Mouse (Mus musculus) megakaryocyte, embryonic 14.5 days (primary cell): ENCODE results near the gene Hacd4. TPM values are rescaled to one million over a fixed set of nuclear protein-coding genes. Genes with fewer than 3 reads are reported as not detected.
A peak's percentile ranks its signal among the peaks of the same experiment; 100 is the strongest.

Experiments used
- H3K27me3 ChIP-seq: replicated peaks from 2 replicates; pipeline ENCODE3; 2012; ENCODE audit warnings: inconsistent platforms
- H3K36me3 ChIP-seq: replicated peaks from 2 replicates; pipeline ENCODE3; 2012; ENCODE audit warnings: low read length, inconsistent platforms, mixed read lengths
- H3K4me1 ChIP-seq: 2 replicates; pipeline ENCODE4 v1.6.1; 2012; ENCODE audit warnings: inconsistent platforms
- H3K4me3 ChIP-seq: replicated peaks from 2 replicates; pipeline ENCODE3; 2012; ENCODE audit warnings: moderate library complexity, mild to moderate bottlenecking, inconsistent platforms
- H3K9me3 ChIP-seq: 2 replicates; pipeline ENCODE4 v1.6.1; 2012; ENCODE audit warnings: inconsistent platforms
- FLI1 ChIP-seq: IDR thresholded peaks from 2 replicates; pipeline ENCODE4 v1.6.1; 2012; ENCODE audit warnings: low read length, inconsistent platforms, mixed read lengths
- GATA1 ChIP-seq: IDR thresholded peaks from 3 replicates; pipeline ENCODE4 v1.6.1; 2012; ENCODE audit warnings: mixed read lengths, low read length, inconsistent platforms, borderline replicate concordance
- polyA plus RNA-seq: library from polyadenylated mRNA; stranded (reverse); fragments of >175 nt; gene quantifications from 2 replicates; pipeline ENCODE4 v1.2.3, GENCODE M21; 2012; ENCODE audit warnings: low replicate concordance; ENCODE audit not compliant: insufficient read depth

Gene Hacd4
- polyA plus RNA-seq, 1 experiment: 5.1 TPM

DNA sequence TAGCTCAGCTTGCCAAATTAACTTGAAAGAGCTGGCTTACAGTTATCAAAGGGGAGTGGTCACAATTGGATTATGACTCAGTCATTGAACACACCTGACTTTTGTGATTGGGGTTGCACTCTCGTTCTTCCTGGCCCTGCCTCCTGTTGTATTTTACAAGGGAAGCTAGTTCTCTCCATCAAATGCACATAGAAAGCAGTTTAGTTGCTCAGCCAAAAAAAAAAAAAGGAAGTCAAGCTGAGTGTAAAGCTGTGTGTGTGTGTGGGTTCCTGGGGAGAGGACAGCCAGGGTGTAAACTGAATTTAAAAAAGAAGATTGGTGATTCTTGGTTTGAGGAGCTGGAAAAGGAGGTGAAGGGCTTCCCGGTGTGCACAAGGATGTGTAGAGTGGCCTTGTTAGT, 811 bp downstream of the Hacd4 start:
- Histone ChIP-seq H3K4me1 (peaks cover 81% of the 10 kb centered on the region), H3K4me3 (peak overlapping the region; percentile 93), H3K27me3 (no peaks in the 10 kb centered on the region), H3K9me3 (no peaks in the 10 kb centered on the region), H3K36me3 (peaks cover 49% of the 10 kb centered on the region)
- no peak for TF ChIP-seq FLI1
- TF ChIP-seq GATA1: no peak

DNA sequence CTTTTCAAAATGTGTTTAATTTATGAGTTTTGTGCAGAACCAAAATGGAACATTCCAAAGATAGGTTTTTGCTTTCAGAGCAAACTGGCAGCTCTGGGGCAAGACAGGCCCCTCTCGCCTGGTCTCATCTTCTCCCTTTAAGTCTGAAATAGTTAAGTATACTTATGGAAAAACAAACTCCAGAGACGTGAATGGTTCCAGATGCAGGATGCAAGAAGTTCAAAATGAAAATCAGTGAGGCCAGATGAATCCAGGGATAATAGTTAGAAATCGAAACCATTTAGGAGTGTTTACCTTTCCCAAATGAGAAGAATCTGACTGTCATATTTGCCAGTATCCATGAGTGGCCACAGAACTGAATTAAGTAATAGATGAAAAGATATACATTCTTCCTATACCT, 1.6 kb downstream of the Hacd4 start:
- peaks cover 74% of the 10 kb centered on the region for H3K4me1 ChIP-seq
- no peaks in the 10 kb centered on the region for H3K27me3 ChIP-seq
- peaks cover 56% of the 10 kb centered on the region for H3K36me3 ChIP-seq
- H3K4me3 ChIP-seq: peak overlapping the region; percentile 93
- H3K9me3 ChIP-seq: no peaks in the 10 kb centered on the region
- TF ChIP-seq GATA1 (no peak), FLI1 (no peak)

GRCm38 (mm10) chr4:88436593-88437165, 2.0 kb downstream of the Hacd4 start:
- Histone ChIP-seq H3K4me3 (peak overlapping the region; percentile 68), H3K36me3 (peaks cover 61% of the 10 kb centered on the region), H3K4me1 (peaks cover 69% of the 10 kb centered on the region), H3K9me3 (no peaks in the 10 kb centered on the region), H3K27me3 (no peaks in the 10 kb centered on the region)
- no peak for TF ChIP-seq FLI1
- TF ChIP-seq GATA1: no peak

DNA sequence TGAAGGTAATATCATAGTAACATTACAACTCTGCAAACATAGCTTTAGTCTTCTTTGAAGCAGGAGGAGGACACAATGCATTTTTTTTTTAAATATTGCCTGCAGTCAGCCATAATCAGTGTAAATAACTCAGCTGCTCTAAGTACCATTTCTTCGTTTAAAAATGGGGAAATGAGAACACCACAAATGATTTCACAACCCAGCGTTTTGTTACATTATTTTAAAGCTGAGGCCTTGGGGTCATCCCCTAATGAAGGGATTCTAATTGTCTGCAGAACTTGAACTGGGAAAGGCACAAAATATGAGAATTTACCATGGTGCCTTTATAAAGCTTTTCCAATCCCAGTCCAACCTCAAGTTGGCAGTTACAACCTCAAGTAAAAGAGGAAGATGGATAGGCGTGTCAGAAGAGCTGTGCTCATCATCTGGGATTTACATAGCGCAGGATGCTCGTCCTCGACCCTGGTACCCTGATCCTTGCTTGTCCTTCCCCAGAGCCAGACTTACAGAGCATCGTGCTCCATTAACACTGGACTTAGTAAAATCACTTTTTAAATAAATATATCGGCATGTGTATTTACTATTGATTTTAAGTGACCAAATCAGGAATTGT, 6.2 kb downstream of the Hacd4 start:
- no peak for TF ChIP-seq GATA1
- no peak for TF ChIP-seq FLI1
- H3K27me3 ChIP-seq: no peaks in the 10 kb centered on the region
- peaks cover 96% of the 10 kb centered on the region for H3K36me3 ChIP-seq
- H3K9me3 ChIP-seq: no peaks in the 10 kb centered on the region
- peaks cover 32% of the 10 kb centered on the region for H3K4me1 ChIP-seq
- no peak overlapping the region for H3K4me3 ChIP-seq

DNA sequence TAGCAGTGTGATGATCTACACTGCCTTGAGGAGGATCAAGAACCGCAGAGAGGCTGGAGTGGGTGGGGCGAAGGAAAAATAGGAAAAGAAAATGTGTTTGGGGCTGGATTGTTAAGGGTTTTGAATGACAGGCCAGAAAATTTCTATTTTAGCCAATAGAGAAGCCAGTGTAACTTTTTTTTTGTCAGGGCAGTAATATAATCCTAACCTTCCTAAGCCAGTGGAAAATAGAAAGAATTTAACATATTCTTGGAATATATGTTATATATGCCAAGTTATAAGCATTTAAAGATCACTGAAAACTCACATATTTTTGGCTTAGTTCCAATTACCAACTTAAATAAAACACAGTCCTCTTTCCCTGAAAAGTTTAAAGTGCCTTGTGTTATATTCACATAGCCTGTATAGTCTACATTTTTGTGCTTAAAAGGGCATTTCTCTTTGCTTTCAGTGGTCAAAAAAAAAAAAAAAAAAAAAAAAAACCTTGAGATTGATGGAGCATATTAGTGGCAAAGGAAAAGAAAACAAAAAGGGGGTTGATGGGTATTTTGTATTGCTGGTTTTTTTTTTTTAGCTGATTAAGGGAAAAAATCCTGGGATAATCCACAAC, 11.0 kb downstream of the Hacd4 start:
- Histone ChIP-seq H3K27me3 (no peaks in the 10 kb centered on the region), H3K4me3 (no peak overlapping the region), H3K9me3 (no peaks in the 10 kb centered on the region), H3K4me1 (peaks cover 21% of the 10 kb centered on the region; the same call in 1 of the 2 replicates), H3K36me3 (peaks cover 99% of the 10 kb centered on the region)
- TF ChIP-seq GATA1: no peak
- TF ChIP-seq FLI1: no peak

- H3K36me3 ChIP-seq: peaks cover 97% of the 10 kb centered on the region
These were observed 14.2 kb downstream of the Hacd4 start for GRCm38 (mm10) chr4:88424563-88424962.

GRCm38 (mm10) chr4:88419378-88419777, 19.4 kb downstream of the Hacd4 start:
- Histone ChIP-seq H3K36me3 (peaks cover 98% of the 10 kb centered on the region), H3K9me3 (no peaks in the 10 kb centered on the region), H3K4me3 (no peak overlapping the region), H3K4me1 (peaks cover 37% of the 10 kb centered on the region), H3K27me3 (no peaks in the 10 kb centered on the region)
- TF ChIP-seq FLI1 (no peak), GATA1 (no peak)

More at GRCm38 (mm10) chr4:88424563-88424962, 14.2 kb downstream of the Hacd4 start:
- TF ChIP-seq GATA1 (no peak), FLI1 (no peak)
- H3K9me3 ChIP-seq: no peaks in the 10 kb centered on the region
- H3K4me1 ChIP-seq: peaks cover 27% of the 10 kb centered on the region; the same call in 1 of the 2 replicates
- no peak overlapping the region for H3K4me3 ChIP-seq
- no peaks in the 10 kb centered on the region for H3K27me3 ChIP-seq

GRCm38 (mm10) chr4:88415017-88415416, 23.7 kb downstream of the Hacd4 start:
- no peak overlapping the region for H3K4me3 ChIP-seq
- no peak for TF ChIP-seq FLI1
- no peak for TF ChIP-seq GATA1

DNA sequence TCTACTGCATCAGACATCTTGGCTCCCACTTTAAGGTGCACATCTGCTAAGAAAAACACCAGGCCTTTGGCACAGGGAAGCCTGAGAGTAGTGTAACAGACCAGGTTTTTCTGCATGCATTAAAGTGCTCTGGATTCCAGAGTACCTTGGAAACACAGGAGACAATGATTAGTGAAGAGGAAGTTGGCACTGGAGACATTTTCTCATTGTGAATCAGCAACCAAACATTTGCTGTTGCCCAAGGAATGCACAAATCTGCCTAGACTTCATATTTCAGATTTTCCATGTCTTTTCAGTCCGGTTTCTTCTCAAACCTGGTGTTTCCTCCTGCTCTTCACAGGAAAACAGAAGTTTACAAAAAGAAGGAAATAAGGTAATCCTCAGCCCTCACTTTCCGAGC, 26.4 kb downstream of the Hacd4 start:
- Histone ChIP-seq H3K36me3 (peaks cover 100% of the 10 kb centered on the region), H3K4me3 (no peak overlapping the region), H3K27me3 (no peaks in the 10 kb centered on the region), H3K4me1 (peaks cover 32% of the 10 kb centered on the region), H3K9me3 (no peaks in the 10 kb centered on the region)
- TF ChIP-seq FLI1 (no peak), GATA1 (no peak)

More at GRCm38 (mm10) chr4:88415017-88415416, 23.7 kb downstream of the Hacd4 start:
- Histone ChIP-seq H3K27me3 (no peaks in the 10 kb centered on the region), H3K4me1 (peaks cover 38% of the 10 kb centered on the region), H3K9me3 (no peaks in the 10 kb centered on the region), H3K36me3 (peaks cover 100% of the 10 kb centered on the region)

GRCm38 (mm10) chr4:88409279-88409678, 29.4 kb downstream of the Hacd4 start:
- Histone ChIP-seq H3K36me3 (peaks cover 76% of the 10 kb centered on the region), H3K4me1 (peaks cover 14% of the 10 kb centered on the region), H3K27me3 (no peaks in the 10 kb centered on the region), H3K4me3 (no peak overlapping the region), H3K9me3 (no peaks in the 10 kb centered on the region)
- TF ChIP-seq FLI1: no peak
- TF ChIP-seq GATA1: no peak
